Mouse (Mus musculus) embryo, embryonic 11.5 days (tissue): ENCODE data around the gene Tenm1.

ENCODE experiments used
- DNase-seq: peaks from one replicate; pipeline ENCODE4 v3.0.0-alpha.2; 2012; ENCODE audit warnings: low read depth, low spot score

Tenm1 gene

GRCm38 (mm10) chrX:42861731-42862130 lies 567.2 kb downstream of the Tenm1 start:
- no peak for DNase-seq

- DNase-seq: no peak
These were observed 647.4 kb downstream of the Tenm1 start for GRCm38 (mm10) chrX:42781566-42781965.

- no peak for DNase-seq
These were observed 710.7 kb downstream of the Tenm1 start for GRCm38 (mm10) chrX:42718078-42718785.

GRCm38 (mm10) chrX:42700291-42700690 lies 728.6 kb downstream of the Tenm1 start:
- no peak for DNase-seq

- DNase-seq: no peak
These were observed 781.8 kb downstream of the Tenm1 start for GRCm38 (mm10) chrX:42647131-42647530.

GRCm38 (mm10) chrX:42580521-42580920 lies 848.4 kb downstream of the Tenm1 start:
- no peak for DNase-seq

- DNase-seq: no peak
These were observed 870.2 kb downstream of the Tenm1 start for GRCm38 (mm10) chrX:42558683-42559082.

- DNase-seq: peak; percentile 27
These were observed 871.6 kb downstream of the Tenm1 start for GRCm38 (mm10) chrX:42557284-42557683.

- DNase-seq: no peak
These were observed 880.4 kb downstream of the Tenm1 start for GRCm38 (mm10) chrX:42548513-42548912.

GRCm38 (mm10) chrX:42545076-42545475 lies 883.9 kb downstream of the Tenm1 start:
- DNase-seq: no peak

GRCm38 (mm10) chrX:42540756-42541053 lies 888.2 kb downstream of the Tenm1 start:
- DNase-seq: peak; percentile 40

GRCm38 (mm10) chrX:42540030-42540755 lies 888.7 kb downstream of the Tenm1 start:
- DNase-seq: no peak

GRCm38 (mm10) chrX:42530703-42531102 lies 898.2 kb downstream of the Tenm1 start:
- DNase-seq: no peak

GRCm38 (mm10) chrX:42522868-42523267 lies 906.1 kb downstream of the Tenm1 start:
- DNase-seq: no peak

- no peak for DNase-seq
These were observed 916.4 kb downstream of the Tenm1 start for GRCm38 (mm10) chrX:42512567-42512966.

GRCm38 (mm10) chrX:42511105-42511504 lies 917.8 kb downstream of the Tenm1 start:
- DNase-seq: no peak

- DNase-seq: no peak
These were observed 926.5 kb downstream of the Tenm1 start, which contains the start of gene Sh2d1a for GRCm38 (mm10) chrX:42502291-42503043. Gene Sh2d1a (plus strand): TSS chrX:42502453.

- no peak for DNase-seq
These were observed 928.4 kb downstream of the Tenm1 start for GRCm38 (mm10) chrX:42500538-42500937.

- no peak for DNase-seq
These were observed 938.6 kb downstream of the Tenm1 start for GRCm38 (mm10) chrX:42490336-42490735.

GRCm38 (mm10) chrX:42489446-42489845 lies 939.5 kb downstream of the Tenm1 start, which contains the start of gene Tex13c2:
Gene Tex13c2 (plus strand): TSS chrX:42489691.
- no peak for DNase-seq
